Mouse (Mus musculus) thymus, postnatal 4 days (tissue): Measurements from ENCODE around the gene Plekha6.
A peak's percentile ranks its signal among the peaks of the same experiment; 100 is the strongest.

ENCODE experiments used
- DNase-seq: peaks from one replicate; pipeline ENCODE4 v3.0.0; 2021

Gene Plekha6

DNA sequence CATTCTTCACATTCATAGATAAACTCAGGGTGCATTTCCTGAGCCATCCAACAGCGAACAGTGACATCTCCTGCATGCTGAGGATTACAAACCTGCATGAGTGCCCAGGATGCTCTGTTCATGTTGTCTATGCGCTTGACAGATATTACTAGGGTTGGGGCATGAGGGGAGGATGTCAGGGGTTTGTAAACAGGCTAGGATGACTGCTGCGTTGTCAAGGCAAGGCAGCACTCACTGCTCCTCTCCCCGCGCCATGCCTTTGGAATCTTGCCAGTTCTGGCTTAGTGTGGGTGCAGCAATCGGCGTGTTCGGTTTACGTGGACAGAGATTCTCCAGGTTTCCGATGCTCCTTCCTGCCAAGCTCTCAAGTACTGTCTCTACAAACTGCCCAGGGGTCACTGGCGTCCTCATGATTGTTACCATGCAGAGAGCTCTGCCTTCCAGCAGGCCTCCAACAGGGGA lies 115.7 kb downstream of the Plekha6 start:
- DNase-seq, result no peak

DNA sequence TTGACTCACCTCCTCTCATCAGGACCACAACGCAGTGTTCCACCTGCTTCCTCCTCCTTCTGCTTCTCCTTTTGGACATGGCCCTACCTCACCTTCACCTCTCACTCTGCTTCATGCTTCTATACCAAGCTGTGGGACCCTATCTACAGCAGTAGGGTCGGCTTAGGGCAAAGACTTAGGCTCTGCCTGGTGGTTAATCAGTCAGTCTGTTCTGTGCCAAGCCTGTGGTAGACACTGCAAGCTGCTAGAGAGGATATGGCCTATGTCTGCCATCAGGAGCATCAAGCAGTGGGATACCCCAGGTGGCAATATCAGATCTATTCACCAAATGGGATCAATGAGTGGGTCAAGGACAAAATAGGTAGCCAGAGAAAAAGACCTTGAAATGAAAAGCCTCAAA lies 116.5 kb downstream of the Plekha6 start:
- DNase-seq, result no peak

DNA sequence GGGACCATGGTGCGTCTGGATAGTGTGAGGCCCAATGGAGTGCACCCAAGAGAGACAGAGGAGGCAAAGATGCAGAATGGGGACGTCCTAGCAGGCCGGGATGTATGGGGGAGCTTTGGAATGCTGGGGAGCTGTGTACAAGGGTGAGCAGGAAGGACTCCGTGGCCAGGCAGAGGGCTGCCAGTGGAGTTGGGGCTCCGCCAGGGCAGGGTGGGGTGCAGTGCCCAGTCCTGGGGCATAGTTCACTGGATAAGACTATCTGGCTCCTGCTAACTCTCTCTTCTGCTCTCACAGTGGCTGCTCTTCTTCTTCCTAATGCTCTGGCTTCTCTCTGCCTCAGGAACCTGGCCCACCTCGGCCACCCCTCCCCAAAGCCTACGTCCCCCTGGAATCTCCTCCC lies 121.9 kb downstream of the Plekha6 start:
- DNase-seq, result no peak

DNA sequence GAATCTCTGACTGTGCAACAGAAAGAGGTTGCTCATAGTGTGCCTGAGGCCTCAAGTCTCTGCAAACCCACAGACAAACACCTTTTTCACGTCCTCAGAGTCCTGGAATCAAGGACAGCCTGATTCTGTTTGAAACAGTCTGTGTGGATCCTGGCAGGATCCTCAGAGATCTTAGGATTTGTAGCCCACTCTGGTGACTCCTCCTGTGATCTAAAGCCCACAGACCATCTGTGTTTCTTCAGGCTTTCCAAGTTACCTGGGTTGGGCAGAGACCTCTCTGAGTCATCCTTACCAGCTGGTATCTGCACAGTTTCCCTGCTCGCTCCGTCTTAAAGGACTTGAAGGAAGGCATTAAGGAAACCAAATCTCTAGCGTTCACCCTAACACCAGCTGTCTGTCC lies 123.0 kb downstream of the Plekha6 start:
- DNase-seq, result no peak

DNA sequence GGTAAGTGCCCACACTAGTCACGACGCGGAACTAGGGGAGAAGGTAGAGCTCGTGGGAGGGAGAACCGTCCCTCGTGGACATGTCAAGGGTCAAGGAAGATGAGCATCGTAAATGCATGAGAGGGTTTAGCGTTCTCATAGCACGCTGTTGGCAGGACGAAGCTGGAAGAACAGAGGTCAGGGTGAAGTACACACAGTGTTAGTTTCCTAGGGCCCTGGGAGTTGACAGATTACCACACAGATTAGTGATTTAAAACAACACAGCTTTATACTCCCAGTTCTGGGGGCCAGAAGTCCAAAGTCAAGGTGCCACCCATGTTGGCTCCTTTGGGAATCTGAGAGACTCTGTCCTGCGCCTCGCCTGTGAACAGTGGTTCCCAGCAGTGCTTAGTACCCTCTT lies 123.9 kb downstream of the Plekha6 start:
- DNase-seq, result no peak

DNA sequence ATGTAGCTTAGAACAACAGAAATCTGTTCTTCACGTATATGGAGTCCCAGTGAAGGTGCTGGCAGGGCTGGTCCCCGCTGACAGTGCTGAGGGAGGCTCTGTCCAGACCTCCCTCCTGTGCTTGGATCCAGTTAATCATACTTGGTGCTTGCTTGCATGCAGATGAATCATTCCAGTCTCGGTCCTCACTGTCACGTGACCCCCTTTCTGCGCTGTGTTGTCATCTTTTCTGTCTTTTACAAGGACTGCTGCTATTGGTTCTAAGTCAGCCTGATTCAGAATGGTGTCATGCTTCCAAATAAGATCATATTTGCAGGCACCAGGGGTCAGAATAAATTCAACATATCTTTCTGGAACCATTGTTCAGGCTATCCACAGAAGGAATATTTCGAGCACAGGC lies 127.9 kb downstream of the Plekha6 start:
- no peak for DNase-seq

DNA sequence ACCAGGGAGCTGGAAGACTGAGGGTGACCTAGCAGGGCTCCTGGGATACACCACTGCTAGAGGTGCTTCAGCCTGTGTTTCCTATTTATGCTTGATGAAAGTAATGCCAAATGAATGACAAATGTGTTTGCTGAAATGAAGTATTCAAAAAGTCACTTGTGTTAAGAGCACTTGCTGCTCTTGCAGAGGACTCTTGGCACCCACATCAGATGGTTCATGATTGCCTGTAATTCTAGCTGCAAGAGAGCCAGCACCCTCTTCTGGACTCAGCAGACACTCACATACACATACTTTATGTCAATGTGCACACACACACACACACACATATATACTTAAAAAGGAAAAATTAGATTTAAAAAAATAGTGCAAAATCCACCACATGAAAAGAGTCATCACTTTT lies 128.6 kb downstream of the Plekha6 start:
- no peak for DNase-seq

DNA sequence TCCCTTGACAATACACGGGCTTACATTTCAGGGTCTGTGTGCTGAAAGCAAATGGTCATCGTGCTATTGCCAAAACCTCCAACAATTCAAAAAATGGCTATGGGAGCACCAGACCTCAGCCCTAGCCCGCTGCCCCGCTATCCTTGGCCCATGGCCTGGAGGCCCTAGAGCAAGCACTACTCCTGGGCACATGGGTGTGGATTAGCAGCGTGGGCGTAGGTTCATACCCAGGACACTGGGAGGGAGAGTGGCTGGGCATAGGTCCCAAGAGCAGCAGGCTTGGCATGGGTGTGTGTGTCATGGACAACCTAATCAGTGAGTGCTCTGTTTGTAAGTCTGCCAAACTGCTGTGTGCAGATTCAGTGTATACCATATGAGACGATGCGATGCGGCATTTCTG lies 132.4 kb downstream of the Plekha6 start:
- no peak for DNase-seq

DNA sequence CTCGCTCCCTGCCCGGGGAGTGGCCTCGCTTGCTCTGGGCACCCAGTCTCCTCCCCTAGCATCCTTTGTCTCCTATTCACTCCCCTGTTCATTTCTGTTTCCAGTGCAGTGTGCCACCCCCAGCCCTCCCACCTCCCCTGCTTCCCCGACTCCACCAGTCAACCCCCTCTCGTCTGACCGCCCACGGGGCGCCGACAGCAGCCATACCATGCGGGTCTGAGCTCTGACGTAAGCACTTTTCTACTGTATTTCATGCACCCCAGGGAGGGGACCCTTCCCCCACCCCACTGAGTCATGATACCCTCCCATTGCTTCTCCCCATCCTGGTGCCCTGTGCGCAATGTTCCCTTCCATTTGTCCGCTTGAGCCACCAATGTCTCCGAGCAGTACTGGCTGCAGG lies 134.8 kb downstream of the Plekha6 start:
- no peak for DNase-seq

DNA sequence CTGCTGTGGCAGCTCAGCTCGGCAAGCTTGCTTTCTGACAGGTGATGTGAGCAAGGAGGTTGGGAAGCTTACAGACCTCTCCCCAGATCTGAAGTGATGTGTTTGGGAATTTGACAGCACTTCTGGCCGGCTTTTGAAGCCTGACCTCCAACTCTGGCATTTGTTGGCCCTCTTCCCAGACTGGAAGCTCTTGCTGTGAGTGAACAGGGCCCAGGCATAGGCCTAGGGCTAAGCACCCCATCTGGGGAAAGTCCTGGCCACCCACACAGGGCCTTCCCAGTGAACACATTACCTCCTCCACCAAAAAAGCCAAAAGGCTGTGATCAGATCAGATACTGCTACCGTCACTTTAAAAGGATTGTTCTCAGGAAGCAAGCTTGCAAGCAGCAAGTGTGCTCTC lies 138.5 kb downstream of the Plekha6 start:
- no peak for DNase-seq

DNA sequence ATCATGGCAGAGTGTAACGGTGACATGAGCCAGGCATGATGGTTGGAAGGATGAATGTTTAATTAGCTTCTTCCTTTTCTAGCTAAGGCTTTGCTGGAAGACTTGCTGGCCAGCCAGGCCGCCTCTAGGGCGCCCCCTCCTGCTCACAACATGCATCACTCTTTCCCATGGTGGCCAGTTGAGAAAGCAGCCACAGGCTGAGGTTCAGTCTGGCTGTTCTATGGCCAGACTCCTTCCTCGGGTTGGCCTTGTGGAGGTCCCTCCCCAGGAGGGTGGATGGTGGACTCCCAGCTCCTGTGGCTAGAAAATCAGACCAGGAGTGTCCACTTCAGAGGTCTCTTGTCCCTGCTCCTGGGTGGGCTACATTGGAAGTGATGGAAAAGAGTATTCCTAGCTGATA lies 142.8 kb downstream of the Plekha6 start:
- peak; percentile 86 for DNase-seq

DNA sequence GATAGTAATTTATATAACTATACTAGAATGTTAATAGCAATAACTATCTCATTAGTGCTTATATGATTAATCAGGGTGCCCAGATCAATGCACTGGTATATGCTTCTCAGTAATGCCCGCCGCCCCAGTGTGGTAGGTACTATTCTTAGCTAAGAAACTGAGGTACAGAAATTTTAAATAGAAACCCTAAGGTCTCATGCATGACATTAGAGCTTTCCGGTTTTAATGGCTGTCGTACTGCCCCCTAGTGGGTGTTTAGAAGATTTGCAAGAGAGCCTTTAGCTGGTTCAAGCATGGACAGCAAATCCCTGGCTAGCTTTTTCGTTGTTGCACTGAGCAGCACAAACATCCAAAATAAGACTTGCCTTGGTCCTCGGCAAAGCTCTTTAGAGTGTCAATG lies 143.3 kb downstream of the Plekha6 start:
- DNase-seq, result peak; percentile 41

DNA sequence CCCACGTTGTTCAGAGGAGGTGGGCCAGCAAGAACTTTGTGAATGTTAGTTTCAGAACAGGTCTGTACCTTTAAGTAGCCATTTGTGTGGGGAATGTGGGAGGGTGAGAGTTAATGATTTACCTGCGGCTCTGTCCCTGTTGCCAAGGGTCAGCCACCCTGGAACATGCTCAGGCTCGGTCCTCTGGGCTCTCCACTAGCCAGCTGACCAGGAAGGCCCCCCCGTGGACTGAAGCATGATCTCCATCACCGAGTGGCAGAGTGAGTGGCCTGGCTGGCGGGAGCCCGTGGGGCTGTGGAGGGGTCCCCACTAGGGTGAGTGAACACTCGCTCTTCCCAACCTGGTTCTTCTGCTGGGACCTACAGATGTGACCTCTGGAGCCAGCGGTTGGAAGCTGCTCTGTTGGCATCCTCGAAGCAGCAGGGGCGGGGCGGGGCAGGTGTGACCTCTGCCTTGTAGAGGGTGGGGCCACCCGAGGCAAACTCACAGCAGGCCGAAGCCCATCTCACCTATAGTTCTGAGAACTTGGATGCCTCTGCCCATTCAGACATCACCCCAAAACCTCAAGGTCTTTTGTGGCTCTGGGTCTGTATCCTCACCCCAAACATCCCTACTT lies 145.8 kb downstream of the Plekha6 start, which contains the start of gene Golt1a:
Gene Golt1a (plus strand): TSS at position 149 of the 616 bp plus-strand sequence.
- DNase-seq, result peak; percentile 30

DNA sequence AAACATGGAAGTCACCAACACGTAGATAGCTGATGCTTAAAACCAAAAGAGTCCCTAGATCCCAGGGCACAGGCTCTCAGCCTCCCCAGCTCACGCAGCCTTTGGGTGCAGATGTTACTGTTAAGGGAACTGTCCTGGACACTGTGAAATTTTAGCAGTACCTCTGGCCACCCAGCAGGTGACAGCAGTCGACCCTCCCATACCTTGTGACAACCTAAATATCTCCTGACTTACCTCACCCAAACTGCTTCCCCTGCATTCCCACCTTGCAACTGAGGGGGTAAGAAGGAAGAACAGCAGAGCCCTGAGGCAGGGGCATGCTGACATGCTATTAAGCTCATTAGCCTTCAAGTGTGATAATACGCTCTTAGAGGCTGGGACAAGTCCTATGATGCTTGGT lies 147.2 kb downstream of the Plekha6 start:
- DNase-seq, result peak; percentile 21

DNA sequence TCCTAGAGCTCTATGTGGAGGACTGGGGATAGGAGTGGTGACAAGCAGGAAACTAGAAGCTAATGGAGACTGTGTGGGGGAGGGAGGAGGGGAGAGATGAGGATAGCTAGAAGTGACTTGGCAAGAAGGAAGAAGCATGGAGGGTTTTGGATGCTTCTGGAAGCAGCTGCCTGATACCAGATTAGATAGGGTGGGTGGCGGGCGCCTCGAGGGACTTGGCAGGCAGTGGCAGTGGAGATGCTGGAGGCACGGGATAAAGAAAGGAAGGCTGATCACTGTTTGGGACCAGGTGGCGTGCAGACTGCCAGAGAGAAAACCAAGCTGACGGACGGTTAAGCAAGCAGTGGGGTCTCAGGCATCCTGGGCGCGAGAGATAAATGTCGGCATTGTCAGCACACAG lies 147.9 kb downstream of the Plekha6 start:
- no peak for DNase-seq

DNA sequence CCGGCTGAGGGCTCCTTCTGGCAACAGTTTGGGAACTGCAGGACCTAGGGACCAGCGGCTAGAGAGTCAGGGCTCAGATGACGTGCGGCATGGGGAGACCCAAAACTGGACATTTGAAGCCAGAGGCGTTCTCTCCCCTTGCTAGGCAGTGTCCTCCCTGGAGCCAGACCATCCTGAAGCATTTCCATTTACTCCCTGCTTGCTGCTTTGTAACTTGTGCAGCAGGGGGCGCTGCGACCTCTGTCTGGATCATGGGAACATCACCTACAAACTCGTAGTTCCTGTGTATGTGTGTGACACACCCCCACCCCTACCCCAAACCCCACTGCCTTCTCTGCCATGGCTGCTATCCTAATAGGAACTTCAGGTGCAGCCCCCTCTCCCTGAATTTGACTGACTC lies 150.4 kb downstream of the Plekha6 start:
- peak; percentile 82 for DNase-seq

DNA sequence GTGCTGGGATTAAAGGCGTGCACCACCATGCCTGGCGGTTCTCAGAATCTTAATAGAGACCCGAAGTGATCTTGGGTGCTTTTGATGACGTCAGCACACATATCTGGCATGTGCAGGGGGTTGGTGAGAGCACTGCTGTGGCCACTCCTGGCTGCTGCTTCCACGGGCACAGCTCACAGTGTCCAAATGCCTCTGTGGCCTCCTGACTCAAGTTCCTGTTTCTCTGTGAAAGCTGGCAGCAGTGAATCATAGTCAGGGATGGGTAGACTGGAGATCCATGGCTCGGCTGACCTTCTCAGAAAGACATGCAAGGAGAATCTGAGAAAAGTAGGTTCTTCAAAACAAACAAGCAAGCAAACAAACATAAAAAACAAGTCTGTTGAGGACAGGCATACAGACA lies 151.8 kb downstream of the Plekha6 start:
- no peak for DNase-seq

DNA sequence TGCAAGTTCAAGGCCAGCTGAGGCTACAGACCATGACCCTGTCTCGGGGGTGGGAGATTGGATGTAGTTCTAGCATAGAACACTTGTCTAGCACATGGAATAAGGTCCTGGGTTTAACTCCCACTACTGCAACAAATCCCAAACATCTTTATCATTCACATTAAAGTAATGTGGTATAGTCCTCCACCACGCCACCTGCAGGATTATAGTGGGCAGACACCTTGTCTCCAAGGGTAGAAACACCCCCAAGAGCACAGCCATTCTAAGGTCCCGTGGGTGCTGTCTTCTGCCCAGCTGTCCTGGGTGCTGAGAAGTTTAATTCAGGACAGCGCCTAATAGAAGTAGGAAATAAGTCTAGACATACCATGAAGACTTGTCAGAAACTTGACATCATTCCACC lies 152.6 kb downstream of the Plekha6 start:
- no peak for DNase-seq

DNA sequence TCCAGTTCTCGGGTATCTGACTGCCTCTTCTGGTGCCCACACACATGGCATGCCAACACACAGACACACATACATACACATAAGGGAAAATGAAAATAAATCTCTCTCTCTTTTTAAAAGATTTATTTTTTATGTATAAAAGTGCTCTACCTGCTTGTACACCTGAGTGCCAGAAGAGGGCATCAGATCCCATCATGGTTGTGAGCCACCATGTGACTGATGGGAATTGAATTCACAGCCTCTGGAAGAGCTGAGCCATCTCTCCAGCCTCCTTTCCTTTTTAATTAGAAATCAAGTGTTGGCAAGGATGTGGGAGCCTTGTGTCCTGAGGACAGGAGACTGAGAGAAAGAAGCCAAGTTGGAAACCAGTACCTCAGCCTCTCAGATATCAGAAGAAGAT lies 153.1 kb downstream of the Plekha6 start:
- no peak for DNase-seq

DNA sequence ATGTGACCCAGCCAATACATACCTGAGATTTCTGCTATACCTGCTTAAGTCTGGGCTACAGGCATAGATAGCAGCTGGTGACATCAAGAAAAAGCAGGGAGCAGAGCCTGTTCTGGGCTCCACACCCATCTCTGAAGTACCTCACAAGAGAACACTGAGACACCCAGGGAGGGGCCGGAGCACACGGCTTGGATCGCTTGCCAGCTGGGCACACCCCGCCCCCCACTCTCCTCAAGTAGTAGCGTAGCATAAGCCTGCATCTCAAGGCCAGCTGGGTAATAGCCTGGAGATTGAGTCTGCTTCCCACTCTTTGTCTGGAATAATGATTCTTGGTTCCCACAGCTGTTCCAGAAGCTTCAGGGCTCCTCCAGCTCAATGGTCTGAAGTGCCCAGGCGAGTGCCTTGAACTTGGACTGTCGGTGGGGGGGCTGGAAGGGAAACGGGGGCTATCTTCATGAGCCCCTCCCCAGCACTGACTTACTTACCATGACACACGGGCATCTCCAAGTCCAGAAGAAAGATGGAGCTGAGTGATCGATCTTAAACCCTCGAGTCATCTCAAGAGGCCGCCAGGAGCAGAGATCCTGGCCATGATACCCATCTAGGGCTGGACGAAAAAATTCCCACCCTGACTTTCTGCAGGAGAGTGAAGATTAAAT lies 157.4 kb downstream of the Plekha6 start, which contains the start of gene Kiss1:
Gene Kiss1 (plus strand): TSS at position 609 of the 659 bp plus-strand sequence.
- no peak for DNase-seq

DNA sequence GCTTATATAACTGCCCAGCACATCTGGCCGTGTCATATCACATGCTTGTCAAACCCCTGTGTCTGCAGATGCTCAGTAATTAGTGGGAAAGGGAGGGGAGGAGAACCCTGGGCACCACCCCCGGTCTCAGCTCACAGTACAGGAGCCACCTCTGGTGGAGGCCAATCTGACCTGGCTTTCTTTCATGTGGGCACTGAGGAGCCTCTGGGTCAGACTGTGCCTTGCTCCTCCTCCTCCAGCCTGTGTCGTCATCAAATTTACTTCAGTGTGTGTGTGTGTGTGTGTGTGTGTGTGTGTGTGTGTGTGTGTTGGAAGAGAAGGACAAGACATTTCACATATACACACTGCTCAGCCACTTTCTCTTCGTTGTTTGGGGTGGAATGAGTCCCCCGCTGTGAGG lies 159.3 kb downstream of the Plekha6 start:
- DNase-seq, result no peak

DNA sequence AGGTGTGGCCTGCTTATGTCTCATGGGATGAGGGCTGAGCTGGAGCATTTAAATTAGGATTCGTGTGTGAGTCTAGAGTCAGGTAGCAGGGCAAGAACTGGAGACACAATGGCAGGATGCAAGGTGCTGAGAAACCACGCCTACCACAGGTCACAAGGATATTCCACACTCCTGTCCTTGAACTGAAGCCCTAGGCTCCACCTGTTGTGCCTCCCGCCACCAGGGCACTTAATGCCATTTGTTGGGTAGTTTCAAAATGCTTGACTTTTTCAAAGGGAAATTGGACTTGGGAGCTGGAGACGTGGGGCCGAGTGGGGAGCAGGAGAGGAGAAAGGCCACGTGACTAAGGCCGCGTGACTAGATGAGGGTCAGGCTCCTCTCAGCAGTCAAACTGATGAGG lies 161.9 kb downstream of the Plekha6 start:
- DNase-seq, result no peak

DNA sequence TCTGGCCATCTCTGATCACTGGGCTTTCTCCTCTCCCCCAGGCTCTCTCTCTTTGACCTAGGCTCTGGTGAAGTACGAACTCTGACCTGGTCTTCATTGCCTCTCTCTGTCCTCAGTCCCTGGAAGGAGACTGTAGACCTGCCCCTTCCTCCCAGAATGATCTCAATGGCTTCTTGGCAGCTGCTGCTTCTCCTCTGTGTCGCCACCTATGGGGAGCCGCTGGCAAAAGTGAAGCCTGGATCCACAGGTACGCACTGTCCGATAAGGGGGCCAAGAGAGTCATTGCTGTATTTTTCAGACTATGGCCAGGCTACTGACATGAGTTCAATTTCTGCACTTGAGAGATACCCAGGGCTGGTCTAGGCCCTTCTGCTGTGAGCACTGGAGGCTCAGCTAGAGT lies 163.1 kb downstream of the Plekha6 start:
- DNase-seq, result peak; percentile 26

DNA sequence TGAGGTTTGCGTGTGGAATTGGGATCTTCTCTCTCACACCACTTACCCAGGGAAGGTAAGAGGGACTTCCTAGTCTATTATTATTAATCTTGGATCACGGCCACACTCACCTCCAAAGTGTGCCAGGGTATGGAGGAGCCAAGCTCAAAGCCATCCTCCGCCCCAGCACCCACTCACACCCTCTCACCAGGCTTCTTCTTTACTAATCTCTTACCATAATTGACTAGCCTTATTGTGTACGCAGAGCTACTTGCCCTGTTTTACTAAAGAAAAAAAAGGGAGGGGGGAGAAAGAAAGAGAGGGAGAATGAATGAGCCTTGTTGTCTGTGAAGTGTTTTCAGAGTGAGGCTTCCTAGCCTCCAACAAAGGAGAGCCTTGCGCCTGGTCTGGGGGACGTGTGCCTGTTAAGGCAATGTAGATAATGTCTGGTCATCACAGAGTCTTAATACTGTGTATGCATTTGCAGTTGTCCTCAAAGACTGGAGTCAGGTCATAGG lies 164.3 kb downstream of the Plekha6 start:
- no peak for DNase-seq
